Mouse (Mus musculus) liver, embryonic 16.5 days (tissue): ENCODE measurements at regions not wholly inside any gene's neighbourhood (a gene's known extent, or its start where the extent isn't known, plus 50 kb on each side); places are given as distances from the start of the nearest gene placed in this dataset.

Experiments used
- ATAC-seq: fragments of 200-750 bp; cut with Nextera tagmentation; 2 replicates; pipeline ENCODE4 v1.8.0; 2017; ENCODE audit warnings: low read depth, mild to moderate bottlenecking, moderate number of reproducible peaks, moderate library complexity
- H3K27ac ChIP-seq: fragments of 300-500 bp; sonication (generic); 2 replicates; pipeline ENCODE4 v1.5.1; 2014; ENCODE audit warnings: mild to moderate bottlenecking, low read length
- H3K27me3 ChIP-seq: fragments of 300-500 bp; sonication (generic); 2 replicates; pipeline ENCODE4 v1.6.1; 2014; ENCODE audit warnings: low read depth, low read length, mixed read lengths; ENCODE audit not compliant: control insufficient read depth, insufficient read depth
- H3K36me3 ChIP-seq: fragments of 300-500 bp; sonication (generic); 2 replicates; pipeline ENCODE4 v1.6.1; 2014; ENCODE audit warnings: mild to moderate bottlenecking; ENCODE audit not compliant: control insufficient read depth, insufficient read depth
- H3K4me1 ChIP-seq: fragments of 300-500 bp; sonication (generic); 2 replicates; pipeline ENCODE4 v1.6.1; 2014; ENCODE audit warnings: low read depth, low read length, mixed read lengths; ENCODE audit not compliant: control insufficient read depth
- H3K4me2 ChIP-seq: fragments of 300-500 bp; sonication (generic); 2 replicates; pipeline ENCODE4 v1.6.1; 2014; ENCODE audit warnings: low read depth, low read length, mixed read lengths
- H3K4me3 ChIP-seq: fragments of 300-500 bp; sonication (generic); 2 replicates; pipeline ENCODE4 v1.5.1; 2014; ENCODE audit warnings: low read depth, mild to moderate bottlenecking, low read length
- H3K9ac ChIP-seq: fragments of 300-500 bp; sonication (generic); 2 replicates; pipeline ENCODE4 v1.6.1; 2014; ENCODE audit warnings: low read depth, low read length
- H3K9me3 ChIP-seq: fragments of 300-500 bp; sonication (generic); replicated peaks from 2 replicates; pipeline ENCODE4 v1.6.1; 2016; ENCODE audit warnings: low read length; ENCODE audit not compliant: control insufficient read depth
- WGBS: fragments of 180-500 bp; shearing (Covaris S2); extraction: QIAGEN DNeasy Blood & Tissue Kit; methylation state at CpG from one replicate; pipeline ENCODE4 v1.1.7; 2014; ENCODE audit not compliant: insufficient replicate concordance; 5-methylcytosine and 5-hydroxymethylcytosine counted together

DNA sequence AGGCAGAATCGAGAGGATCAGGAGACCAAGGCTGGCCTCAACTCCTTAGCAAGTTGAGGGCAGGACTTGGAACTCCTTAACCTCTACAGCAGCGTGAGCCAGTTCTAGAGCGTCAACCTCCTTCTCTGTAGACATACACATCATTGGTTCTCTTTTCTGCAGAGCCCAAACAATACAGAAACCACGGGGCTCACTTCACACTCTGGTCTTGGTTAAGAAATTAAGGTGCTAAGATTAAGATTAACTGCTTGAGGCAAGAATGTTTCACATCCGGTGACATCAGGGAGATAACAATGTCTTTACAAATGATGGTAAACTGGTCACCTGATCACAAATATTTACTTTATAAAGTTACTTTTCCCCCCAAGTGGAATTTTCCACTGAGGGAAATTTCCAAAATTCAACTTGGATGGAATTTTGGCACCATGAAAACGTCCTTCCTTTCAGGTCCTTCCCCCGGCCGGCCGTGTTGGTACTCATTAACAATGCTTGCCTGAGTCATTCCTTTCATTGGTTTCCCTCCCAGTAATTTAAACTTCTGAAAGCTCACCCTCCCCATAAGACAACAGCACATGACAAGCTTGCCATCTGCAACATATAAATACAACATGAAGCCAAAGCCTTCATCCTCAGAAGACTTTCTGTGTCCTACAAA, 77.3 kb upstream of the Kdm7a start:
- Histone ChIP-seq H3K36me3 (no peaks in the 10 kb centered on the region), H3K27me3 (no peaks in the 10 kb centered on the region), H3K4me2 (no peak overlapping the region), H3K4me3 (no peak overlapping the region), H3K4me1 (no peaks in the 10 kb centered on the region; the same call in 1 of the 2 replicates), H3K9ac (no peak overlapping the region), H3K27ac (no peak overlapping the region), H3K9me3 (no peaks in the 10 kb centered on the region)
- WGBS: 53% methylated on average over 9 of the region's 9 CpGs
- ATAC-seq: no peak

- Histone ChIP-seq H3K27ac (no peak overlapping the region), H3K4me2 (no peak overlapping the region)
Measured at GRCm38 (mm10) chr6:39278317-39278716, 71.7 kb upstream of the Kdm7a start.

GRCm38 (mm10) chr6:39274774-39275502, 68.3 kb upstream of the Kdm7a start:
- WGBS: 68% methylated on average over 12 of the region's 12 CpGs
- H3K36me3 ChIP-seq: no peaks in the 10 kb centered on the region
- H3K27me3 ChIP-seq: no peaks in the 10 kb centered on the region
- no peak overlapping the region for H3K27ac ChIP-seq
- H3K9me3 ChIP-seq: no peaks in the 10 kb centered on the region
- H3K4me2 ChIP-seq: no peak overlapping the region
- no peaks in the 10 kb centered on the region for H3K4me1 ChIP-seq
- ATAC-seq: no peak
- H3K4me3 ChIP-seq: no peak overlapping the region
- H3K9ac ChIP-seq: no peak overlapping the region

More at GRCm38 (mm10) chr6:39278317-39278716, 71.7 kb upstream of the Kdm7a start:
- Histone ChIP-seq H3K9ac (no peak overlapping the region), H3K36me3 (no peaks in the 10 kb centered on the region), H3K27me3 (no peaks in the 10 kb centered on the region), H3K4me3 (no peak overlapping the region), H3K9me3 (no peaks in the 10 kb centered on the region), H3K4me1 (no peaks in the 10 kb centered on the region)
- WGBS: 52% methylated on average over 6 of the region's 6 CpGs
- peak; percentile 16; the same call in 1 of the 2 replicates for ATAC-seq

GRCm38 (mm10) chr6:39273427-39273826, 66.8 kb upstream of the Kdm7a start:
- H3K9ac ChIP-seq: no peak overlapping the region
- no peaks in the 10 kb centered on the region for H3K4me1 ChIP-seq
- 78% methylated on average over 1 of the region's 1 CpGs for WGBS
- no peak for ATAC-seq
- H3K27ac ChIP-seq: no peak overlapping the region
- no peaks in the 10 kb centered on the region for H3K9me3 ChIP-seq
- no peaks in the 10 kb centered on the region for H3K27me3 ChIP-seq
- H3K4me2 ChIP-seq: no peak overlapping the region
- H3K36me3 ChIP-seq: no peaks in the 10 kb centered on the region
- no peak overlapping the region for H3K4me3 ChIP-seq

DNA sequence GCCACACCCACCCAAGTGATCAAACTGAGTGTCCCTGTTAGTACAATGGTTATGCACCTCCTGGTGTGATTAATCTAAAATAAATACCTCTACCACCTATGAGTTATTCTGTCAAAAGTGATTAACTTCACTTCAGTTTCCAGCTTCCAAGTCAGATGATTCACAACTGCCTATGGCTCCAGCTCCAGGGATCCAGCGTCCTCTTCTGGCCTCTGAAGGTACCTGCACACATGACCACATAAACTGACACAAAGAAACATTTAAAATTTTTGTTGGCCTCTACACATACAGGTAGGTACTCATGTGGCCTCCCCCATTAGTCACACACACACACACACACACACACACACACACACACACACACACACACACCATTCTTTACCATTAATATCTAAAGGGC, 63.9 kb upstream of the Kdm7a start:
- WGBS: 50% methylated on average over 1 of the region's 1 CpGs
- no peaks in the 10 kb centered on the region for H3K9me3 ChIP-seq
- no peaks in the 10 kb centered on the region for H3K27me3 ChIP-seq
- no peak overlapping the region for H3K4me3 ChIP-seq
- H3K9ac ChIP-seq: no peak overlapping the region
- H3K36me3 ChIP-seq: no peaks in the 10 kb centered on the region
- H3K27ac ChIP-seq: no peak overlapping the region
- no peaks in the 10 kb centered on the region for H3K4me1 ChIP-seq
- no peak overlapping the region for H3K4me2 ChIP-seq
- ATAC-seq: no peak

- H3K4me2 ChIP-seq: no peak overlapping the region
- 46% methylated on average over 5 of the region's 5 CpGs for WGBS
- H3K36me3 ChIP-seq: no peaks in the 10 kb centered on the region
- H3K9me3 ChIP-seq: no peaks in the 10 kb centered on the region
- no peak for ATAC-seq
- no peaks in the 10 kb centered on the region for H3K27me3 ChIP-seq
- no peak overlapping the region for H3K27ac ChIP-seq
- no peak overlapping the region for H3K4me3 ChIP-seq
- H3K4me1 ChIP-seq: peaks cover 2% of the 10 kb centered on the region
- no peak overlapping the region for H3K9ac ChIP-seq
Measured at GRCm38 (mm10) chr6:39269706-39270105, 63.1 kb upstream of the Kdm7a start.

DNA sequence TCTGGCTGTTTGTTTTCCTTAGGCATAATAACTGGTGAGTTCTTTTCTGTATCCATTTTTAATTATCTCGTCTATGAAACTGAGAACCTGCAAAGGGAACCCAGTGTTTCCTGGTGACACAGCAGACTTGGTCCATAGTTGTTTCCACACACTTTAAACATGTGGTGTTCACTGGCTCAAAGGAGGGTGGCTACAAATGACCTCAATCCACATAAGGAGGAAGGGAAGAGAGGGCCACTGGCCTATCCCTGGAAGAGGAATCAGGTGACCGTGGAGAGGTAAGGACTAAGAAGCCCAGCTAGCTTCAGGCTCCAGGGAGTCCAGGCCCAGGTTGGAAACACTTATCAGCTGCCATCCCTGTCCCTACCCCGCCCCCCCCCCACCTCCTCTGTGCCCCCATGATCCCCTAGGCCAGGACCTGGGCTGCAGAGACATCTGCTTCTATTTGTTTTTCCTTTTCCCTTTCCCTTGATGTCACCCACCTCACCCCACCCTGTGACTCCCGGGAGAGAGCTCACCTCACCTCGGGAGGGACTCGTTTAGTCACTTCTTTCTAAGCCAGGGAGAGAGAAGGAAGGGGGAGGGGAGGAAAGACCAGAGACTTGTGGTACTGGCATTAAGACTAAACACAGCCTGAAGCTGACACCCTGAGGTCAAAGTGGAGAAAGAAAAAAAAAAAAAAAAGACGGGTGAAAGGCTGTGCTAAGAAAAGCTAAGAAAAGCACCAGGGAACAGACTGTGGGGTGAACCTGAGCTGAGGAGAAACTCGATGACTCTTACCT, 62.2 kb upstream of the Kdm7a start:
- Histone ChIP-seq H3K4me2 (no peak overlapping the region), H3K4me3 (no peak overlapping the region), H3K9ac (no peak overlapping the region), H3K27me3 (no peaks in the 10 kb centered on the region), H3K9me3 (no peaks in the 10 kb centered on the region), H3K4me1 (peaks cover 5% of the 10 kb centered on the region), H3K36me3 (no peaks in the 10 kb centered on the region), H3K27ac (no peak overlapping the region)
- ATAC-seq: no peak
- WGBS: 17% methylated on average over 8 of the region's 8 CpGs

DNA sequence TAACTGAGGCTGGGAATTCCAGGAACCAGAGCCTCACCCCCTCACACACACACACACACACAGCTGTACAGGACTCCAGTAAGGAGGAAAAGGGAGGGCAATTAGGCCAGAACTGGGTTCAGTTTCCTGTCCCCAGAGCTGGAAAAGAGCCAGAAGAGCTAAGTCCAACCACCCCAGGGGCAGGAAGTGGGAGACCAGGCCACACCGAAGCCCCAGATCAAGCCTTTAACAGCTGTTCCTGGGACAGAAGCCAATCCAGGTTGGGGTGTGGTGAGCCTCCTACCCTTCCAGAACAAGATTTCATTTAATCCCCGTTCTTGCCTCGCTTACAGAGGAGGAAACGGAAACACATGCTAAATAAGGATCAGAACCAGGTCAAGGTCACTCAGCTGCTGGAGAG, 58.1 kb upstream of the Kdm7a start:
- H3K27ac ChIP-seq: peak overlapping the region; percentile 56
- H3K36me3 ChIP-seq: no peaks in the 10 kb centered on the region
- H3K4me3 ChIP-seq: no peak overlapping the region
- H3K9me3 ChIP-seq: no peaks in the 10 kb centered on the region
- ATAC-seq: peak; percentile 78
- WGBS: 37% methylated on average over 4 of the region's 4 CpGs
- no peak overlapping the region for H3K4me2 ChIP-seq
- no peak overlapping the region for H3K9ac ChIP-seq
- peaks cover 5% of the 10 kb centered on the region for H3K4me1 ChIP-seq
- H3K27me3 ChIP-seq: no peaks in the 10 kb centered on the region

- no peak for ATAC-seq
- Histone ChIP-seq H3K36me3 (no peaks in the 10 kb centered on the region), H3K27ac (no peak overlapping the region), H3K9ac (no peak overlapping the region), H3K4me3 (no peak overlapping the region), H3K4me2 (no peak overlapping the region), H3K27me3 (no peaks in the 10 kb centered on the region), H3K4me1 (peaks cover 5% of the 10 kb centered on the region), H3K9me3 (no peaks in the 10 kb centered on the region)
- WGBS: 64% methylated on average over 8 of the region's 8 CpGs
Measured at GRCm38 (mm10) chr6:39263615-39264014, 57.0 kb upstream of the Kdm7a start.
